Mouse (Mus musculus) urinary bladder, postnatal 10 days (tissue): ENCODE results near the gene Plekhj1.
A peak's percentile ranks its signal among the peaks of the same experiment; 100 is the strongest.

Experiments used
- DNase-seq: peaks from one replicate; pipeline ENCODE4 v3.0.0; 2022; ENCODE audit warnings: low spot score

Plekhj1 gene

DNA sequence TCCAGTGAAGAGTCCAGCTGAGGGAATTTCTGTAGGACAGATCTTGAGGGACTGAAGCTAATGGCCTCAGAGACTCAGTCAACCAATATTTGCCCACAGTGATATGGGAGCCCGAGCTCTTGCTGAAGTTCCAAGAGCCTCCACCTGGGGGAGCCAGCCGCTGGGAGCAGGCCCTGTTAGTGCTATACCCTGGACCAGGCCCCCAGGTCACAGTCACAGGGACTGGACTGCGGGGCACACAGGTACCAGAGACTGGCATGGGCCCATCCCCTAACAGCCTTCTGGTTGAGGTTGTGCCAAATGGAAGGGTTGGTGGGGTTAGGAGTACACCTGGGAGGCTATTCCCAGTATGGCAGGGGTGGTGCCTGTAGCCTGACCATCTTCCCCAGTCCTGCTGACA is 7.5 kb upstream of the Plekhj1 start:
- DNase-seq: peak; percentile 52

DNA sequence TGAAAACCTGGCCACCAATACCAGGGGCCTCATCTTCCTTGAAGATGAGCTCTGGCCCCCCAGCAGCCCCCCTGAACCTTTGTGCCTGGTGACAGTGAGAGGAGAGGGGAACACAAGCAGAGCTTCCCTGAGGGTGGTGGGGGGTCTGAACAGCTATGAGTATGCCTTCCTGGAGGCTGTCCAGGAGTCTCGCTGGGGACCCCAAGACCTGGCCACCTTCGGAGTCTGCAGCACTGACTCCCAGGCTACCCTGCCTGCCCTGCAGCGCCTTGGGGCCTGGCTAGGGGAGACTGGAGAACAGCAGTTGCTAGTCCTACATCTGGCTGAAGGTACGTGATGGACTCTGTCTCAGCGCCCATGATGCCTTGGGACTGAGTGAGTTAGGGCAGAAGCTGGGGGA is 6.9 kb upstream of the Plekhj1 start:
- DNase-seq: no peak

- no peak for DNase-seq
These were observed 6.5 kb upstream of the Plekhj1 start, which contains the start of gene Amh for GRCm38 (mm10) chr10:80804916-80805315. TSS of gene Amh (plus strand) at chr10:80805243.

DNA sequence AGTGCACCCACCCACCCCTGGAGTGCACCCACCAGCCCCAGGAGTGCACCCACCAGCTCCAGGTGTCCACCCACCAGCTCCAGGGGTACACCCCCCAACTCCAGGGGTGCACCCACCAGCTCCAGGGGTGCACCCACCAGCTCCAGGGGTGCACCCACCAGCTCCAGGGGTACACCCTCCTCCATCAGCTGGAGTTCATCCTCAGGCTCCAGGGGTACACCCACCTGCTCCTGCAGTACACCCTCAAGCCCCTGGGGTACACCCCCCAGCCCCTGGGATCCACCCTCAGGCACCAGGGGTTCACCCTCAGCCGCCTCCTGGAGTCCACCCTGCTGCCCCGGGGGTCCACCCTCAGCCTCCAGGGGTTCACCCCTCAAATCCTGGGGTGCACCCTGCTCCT is 5.9 kb upstream of the Plekhj1 start:
- no peak for DNase-seq

GRCm38 (mm10) chr10:80802996-80803395 is 4.6 kb upstream of the Plekhj1 start:
- no peak for DNase-seq

- no peak for DNase-seq
These were observed 3.9 kb upstream of the Plekhj1 start for GRCm38 (mm10) chr10:80802204-80802912.

GRCm38 (mm10) chr10:80799070-80799566 is 692 bp upstream of the Plekhj1 start:
- DNase-seq: no peak

DNA sequence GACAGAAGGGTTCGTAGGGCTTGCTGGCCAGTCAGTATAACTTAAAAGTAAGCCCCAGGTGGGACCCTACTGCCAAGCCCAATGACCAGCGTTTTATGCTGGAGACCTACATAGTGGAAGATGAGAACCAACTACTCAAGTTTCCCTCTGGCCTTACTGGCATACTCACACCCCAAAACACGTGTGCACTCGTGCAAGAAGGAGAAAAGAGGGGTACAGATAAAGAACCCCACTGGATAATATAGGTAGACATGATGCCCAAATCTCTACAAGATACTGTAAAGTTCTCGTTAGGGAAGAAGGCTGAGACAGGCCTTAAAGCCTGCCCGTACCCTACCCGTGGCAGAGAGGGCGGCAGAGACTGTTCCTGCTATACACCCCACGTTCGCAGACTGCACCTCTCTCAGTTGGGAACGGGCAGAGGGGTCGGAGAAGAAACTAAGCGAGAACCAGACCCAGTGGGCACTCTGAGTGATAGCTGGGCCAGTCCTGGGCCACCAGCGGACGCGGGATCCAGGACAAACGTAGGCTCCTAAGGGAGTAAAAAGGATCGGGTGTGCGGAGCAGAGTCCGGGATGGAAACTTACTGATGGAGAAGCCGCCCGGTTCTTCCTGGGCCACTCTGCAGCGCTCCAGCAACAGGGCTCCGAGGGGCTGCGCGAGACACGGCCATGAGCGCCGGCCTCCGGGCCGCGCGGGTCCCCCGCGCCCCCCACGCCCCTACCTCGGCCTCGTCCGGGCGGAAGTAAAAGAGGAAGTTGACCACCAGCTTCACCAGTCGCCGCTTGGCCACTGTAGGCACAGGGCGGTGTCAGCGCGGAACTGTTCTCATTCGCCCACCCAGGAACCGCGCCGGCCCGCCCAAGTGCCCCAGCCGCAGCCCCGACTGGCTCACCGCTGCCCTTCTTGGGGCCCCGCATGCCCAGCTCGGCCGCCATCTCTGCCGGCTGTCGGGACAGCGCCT is 958 bp downstream of the Plekhj1 start:
- no peak for DNase-seq

DNA sequence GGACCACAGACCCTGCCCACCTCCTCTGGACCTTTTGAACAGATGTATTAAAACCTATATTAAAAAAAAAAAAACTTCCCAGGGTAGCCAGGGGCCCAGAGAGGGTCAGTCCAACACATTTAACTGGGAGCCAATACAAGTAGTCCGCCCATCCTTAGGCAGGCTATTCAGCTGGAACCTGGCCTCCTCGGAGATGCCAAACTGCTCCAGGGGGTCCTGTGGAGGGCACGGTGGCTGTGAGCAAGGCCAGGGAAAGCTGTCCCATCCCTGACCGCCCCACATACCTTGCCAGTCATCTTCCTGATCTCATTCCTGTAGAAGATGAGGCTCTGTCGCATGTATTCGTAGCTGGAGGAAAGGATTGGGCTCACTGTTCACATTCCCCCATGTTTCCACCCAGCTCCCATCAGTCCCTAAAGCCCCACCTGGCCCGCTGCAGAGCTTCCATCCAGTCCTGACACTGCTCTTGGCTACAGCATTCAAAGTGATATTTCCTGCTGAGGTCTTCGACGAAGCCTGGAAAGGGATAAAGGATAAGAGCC is 2.0 kb downstream of the Plekhj1 start:
- DNase-seq: no peak

GRCm38 (mm10) chr10:80794750-80795149 is 3.7 kb downstream of the Plekhj1 start:
- DNase-seq: no peak

- no peak for DNase-seq
These were observed 4.6 kb downstream of the Plekhj1 start for GRCm38 (mm10) chr10:80793803-80794202.

- no peak for DNase-seq
These were observed 5.2 kb downstream of the Plekhj1 start for GRCm38 (mm10) chr10:80793033-80793784.

GRCm38 (mm10) chr10:80792175-80793032 is 6.0 kb downstream of the Plekhj1 start:
- no peak for DNase-seq

GRCm38 (mm10) chr10:80791476-80792174 is 6.8 kb downstream of the Plekhj1 start:
- DNase-seq: no peak

DNA sequence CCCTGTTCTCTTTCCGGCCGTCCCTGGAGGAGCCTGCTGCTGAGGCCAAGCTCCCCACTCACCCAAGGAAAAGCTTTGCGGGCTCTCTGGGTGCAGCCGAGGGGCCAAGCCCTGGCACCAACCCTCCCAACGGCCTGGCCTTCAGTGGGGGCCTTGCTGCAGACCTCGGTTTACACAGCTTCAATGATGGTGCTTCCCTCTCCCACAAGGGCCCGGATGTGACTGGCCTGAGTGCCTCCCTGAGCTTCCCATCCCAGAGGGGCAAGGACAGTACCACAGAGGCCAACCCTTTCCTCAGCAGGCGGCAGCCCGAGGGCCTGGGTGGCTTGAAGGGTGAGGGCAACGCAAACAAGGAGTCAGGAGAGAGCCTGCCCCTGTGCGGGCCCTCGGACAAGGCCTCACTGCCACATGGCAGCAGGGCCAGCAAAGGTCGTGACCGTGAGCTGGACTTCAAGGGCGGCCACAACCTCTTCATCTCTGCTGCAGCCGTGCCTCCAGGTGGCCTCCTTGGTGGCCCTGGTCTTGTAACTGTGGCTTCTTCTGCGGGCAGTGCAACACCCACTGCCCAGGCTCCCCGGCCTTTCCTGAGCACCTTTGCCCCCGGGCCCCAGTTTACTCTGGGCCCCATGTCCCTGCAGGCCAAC is 7.5 kb downstream of the Plekhj1 start:
- DNase-seq: no peak

DNA sequence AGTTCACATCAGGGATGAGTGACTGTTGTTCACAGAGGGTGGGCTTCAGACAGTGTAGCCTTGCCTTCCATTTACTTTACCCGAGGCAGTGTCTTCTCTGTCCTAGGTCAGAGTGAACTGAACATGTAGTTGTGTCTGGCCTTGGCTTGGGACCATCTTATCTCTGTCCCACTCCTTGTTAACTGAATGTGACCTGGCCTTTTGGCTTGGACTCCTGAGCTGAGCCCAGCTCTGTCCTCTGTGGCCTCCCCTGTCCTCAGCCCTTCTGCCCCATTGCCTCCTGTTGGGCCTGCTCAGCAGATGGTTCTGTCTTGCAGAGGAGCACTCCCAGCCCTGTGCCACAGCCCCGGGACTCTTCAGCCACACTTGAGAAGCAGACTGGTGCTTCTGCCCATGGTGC is 10.9 kb downstream of the Plekhj1 start:
- DNase-seq: no peak

DNA sequence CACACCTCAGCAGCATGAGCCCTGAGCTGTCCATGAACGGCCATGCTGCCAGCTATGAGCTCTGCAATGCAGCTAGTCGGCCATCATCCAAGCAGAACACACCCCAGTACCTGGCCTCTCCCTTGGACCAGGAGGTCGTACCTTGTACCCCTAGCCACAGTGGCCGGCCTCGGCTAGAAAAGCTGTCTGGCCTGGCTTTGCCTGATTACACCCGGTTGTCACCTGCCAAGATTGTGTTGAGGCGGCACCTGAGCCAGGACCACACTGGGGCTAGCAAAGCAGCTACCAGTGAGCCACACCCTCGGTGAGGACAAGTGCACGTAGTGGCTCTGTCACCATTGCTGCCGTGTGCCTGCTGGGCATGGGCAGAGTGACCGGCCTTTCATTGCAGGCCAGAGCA is 12.5 kb downstream of the Plekhj1 start:
- no peak for DNase-seq

GRCm38 (mm10) chr10:80784871-80785270 is 13.6 kb downstream of the Plekhj1 start:
- no peak for DNase-seq

GRCm38 (mm10) chr10:80784302-80784701 is 14.1 kb downstream of the Plekhj1 start:
- DNase-seq: no peak

DNA sequence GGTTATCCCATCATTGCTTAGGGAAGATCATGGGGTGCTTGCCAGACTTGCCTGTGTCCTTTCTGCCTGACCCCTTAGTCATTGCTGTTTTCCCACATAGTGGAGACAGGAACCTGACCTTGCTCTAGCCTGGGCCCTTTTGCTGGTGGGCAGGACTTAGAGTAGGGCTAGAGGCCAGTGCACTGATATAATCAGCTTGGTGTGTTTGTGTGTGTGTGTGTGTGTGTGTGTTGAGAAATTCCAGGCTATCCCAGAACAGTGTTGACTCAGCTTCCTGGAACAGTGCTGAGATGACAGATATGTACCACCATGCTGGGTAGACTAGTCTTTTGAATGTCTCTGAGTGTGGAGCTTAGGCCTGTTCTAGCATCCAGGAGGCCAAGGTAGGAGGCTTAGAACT is 18.9 kb downstream of the Plekhj1 start:
- DNase-seq: no peak
